Mouse (Mus musculus) cerebellum, adult 11 months (tissue): ENCODE measurements around the gene Pex14.

Experiments
- DNase-seq: peaks from one replicate; pipeline ENCODE4 v3.0.0; 2022

Pex14 gene

DNA sequence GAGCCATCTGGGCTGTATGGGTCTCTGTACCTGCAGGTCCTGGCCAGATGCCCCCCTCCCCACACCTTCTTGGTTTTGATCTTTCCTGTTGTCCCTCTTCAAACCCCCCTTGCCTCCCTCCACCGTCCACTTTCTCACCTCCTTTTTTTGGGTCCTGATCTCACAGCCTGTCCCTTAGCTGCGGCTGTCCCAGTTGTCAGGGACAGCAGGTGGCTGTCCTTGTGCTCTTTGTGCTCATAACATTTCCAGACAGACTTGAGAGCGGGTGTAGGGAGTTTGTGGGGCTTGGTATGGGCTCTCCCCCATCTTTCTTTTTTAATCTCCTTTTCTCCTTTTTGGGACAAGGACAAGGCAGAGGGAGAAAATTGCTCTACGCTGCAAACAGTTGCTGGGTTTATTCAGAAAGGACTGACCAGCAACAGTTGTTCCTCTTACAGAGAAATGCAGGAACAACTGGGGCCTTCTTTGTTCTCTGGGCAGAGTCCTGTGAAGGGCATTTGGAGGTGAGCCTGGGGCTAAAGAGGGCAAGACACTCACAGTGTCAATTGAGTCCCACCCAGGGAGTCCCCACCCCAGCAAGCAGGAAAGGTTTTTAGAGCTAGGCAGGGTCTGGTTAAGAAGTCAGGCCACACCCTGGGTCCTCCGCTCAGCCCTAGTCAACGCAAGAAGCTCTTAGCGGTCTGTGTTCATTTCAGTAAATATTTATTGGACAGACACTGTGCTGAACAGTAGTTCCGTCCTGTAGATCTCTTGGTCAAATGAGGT, 186.7 kb downstream of the Pex14 start:
- DNase-seq: no peak

DNA sequence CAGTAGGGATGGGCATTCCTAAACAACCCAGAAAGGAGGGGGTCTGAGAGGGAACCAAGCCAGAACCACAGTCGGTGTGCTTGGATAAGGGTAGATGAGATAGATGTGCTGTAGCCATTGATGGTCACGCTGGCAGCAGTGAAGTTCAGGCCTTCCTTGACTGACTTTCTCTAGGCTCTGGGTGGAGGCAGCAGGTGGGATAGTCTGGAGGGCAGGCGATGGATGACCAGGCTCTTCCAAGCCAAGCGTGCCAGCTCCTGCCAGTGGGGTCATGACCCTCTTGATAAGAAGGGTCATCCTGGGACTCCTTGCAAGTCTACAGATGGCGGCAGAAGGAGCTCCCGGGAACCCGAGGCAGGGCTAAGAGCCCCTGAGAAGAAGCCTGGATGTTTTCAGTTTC, 187.5 kb downstream of the Pex14 start:
- no peak for DNase-seq
